Mouse (Mus musculus) liver, embryonic 12.5 days (tissue): Measurements from ENCODE around the gene Gap43. TPM values are rescaled to one million over a fixed set of nuclear protein-coding genes. Genes with fewer than 3 reads are reported as not detected.

Source experiments
- ATAC-seq: fragments of 200-750 bp; cut with Nextera tagmentation; 2 replicates; pipeline ENCODE4 v1.8.0; 2017; ENCODE audit warnings: moderate number of reproducible peaks, mild to moderate bottlenecking, moderate library complexity
- H3K27ac ChIP-seq: fragments of 300-500 bp; sonication (generic); 2 replicates; pipeline ENCODE4 v1.5.1; 2016; ENCODE audit warnings: mild to moderate bottlenecking
- H3K27me3 ChIP-seq: fragments of 300-500 bp; sonication (generic); replicated peaks from 2 replicates; pipeline ENCODE4 v1.6.1; 2016; ENCODE audit warnings: mild to moderate bottlenecking, moderate library complexity
- H3K36me3 ChIP-seq: fragments of 300-500 bp; sonication (generic); 2 replicates; pipeline ENCODE4 v1.6.1; 2016; ENCODE audit warnings: mild to moderate bottlenecking, moderate library complexity
- H3K4me1 ChIP-seq: fragments of 300-500 bp; sonication (generic); 2 replicates; pipeline ENCODE4 v1.6.1; 2016
- H3K4me2 ChIP-seq: fragments of 300-500 bp; sonication (generic); 2 replicates; pipeline ENCODE4 v1.6.1; 2016; ENCODE audit warnings: mild to moderate bottlenecking, moderate library complexity
- H3K4me3 ChIP-seq: fragments of 300-500 bp; sonication (generic); 2 replicates; pipeline ENCODE4 v1.5.1; 2016; ENCODE audit warnings: mild to moderate bottlenecking, moderate library complexity
- H3K9ac ChIP-seq: fragments of 300-500 bp; sonication (generic); 2 replicates; pipeline ENCODE4 v1.6.1; 2016; ENCODE audit warnings: mild to moderate bottlenecking, moderate library complexity
- H3K9me3 ChIP-seq: fragments of 300-500 bp; sonication (generic); replicated peaks from 2 replicates; pipeline ENCODE4 v1.6.1; 2016; ENCODE audit warnings: mild to moderate bottlenecking, moderate library complexity
- WGBS: fragments of 180-500 bp; shearing (Covaris S2); methylation state at CpG from one replicate; pipeline ENCODE4 v1.1.7; 2016; ENCODE audit not compliant: insufficient replicate concordance; 5-methylcytosine and 5-hydroxymethylcytosine counted together
- polyA plus RNA-seq: library from polyadenylated mRNA; unstranded; fragments of >200 nt; fragmentation: Nextera tagmentation; extraction: Ambion mirVana; gene quantifications from 2 replicates; pipeline ENCODE4 v1.2.1, GENCODE M21; 2016

The Gap43 gene
- polyA plus RNA-seq, 1 experiment from 2014 or later: 8.9 TPM

DNA sequence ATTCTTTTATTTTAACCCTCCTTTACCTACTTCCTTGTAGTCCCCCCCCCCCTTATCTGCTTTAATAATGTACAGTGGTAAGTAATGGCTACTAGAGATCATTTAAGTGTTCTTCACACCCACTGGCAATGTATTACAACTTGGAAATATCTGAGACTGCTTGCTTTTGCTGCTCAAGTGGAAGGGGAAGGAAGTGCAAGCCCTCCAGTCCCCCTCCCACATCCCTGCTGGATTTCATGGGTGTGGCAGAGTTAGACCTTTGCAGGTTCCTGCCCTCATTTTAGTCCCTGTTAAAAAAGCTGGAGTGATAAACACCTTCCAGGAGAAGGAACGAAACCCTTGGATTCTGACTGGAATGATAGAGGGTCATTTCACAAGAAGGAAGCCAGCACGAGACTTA is 2.8 kb downstream of the Gap43 start:
- H3K36me3 ChIP-seq: no peaks in the 10 kb centered on the region
- no peaks in the 10 kb centered on the region for H3K9me3 ChIP-seq
- no peak for ATAC-seq
- WGBS: 19% methylated on average over 2 of the region's 2 CpGs
- H3K27me3 ChIP-seq: peaks cover 24% of the 10 kb centered on the region
- H3K4me3 ChIP-seq: no peak overlapping the region
- H3K9ac ChIP-seq: no peak overlapping the region
- no peak overlapping the region for H3K27ac ChIP-seq
- no peaks in the 10 kb centered on the region for H3K4me1 ChIP-seq
- no peak overlapping the region for H3K4me2 ChIP-seq

DNA sequence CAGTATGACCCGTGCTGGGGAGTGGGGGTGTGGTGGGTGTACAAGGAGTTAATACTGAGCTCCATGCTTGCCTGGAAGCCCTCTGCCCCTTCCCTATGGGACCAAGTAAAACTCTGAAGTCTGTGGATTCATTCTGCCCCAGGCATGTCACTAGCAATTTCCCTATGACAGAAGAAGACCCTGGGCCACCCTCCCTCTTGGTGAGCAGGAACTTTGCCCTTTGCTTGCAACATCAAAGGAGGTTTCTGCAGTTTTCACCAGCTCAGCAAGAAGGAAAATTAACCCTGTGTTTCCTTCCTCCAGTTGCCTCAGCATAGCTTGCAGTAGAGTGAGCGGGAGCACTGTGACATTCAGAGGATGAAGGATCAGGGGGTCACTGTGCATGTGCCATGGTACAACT is 3.8 kb downstream of the Gap43 start:
- 28% methylated on average over 2 of the region's 2 CpGs for WGBS
- no peak overlapping the region for H3K4me3 ChIP-seq
- ATAC-seq: no peak
- H3K4me2 ChIP-seq: no peak overlapping the region
- H3K27ac ChIP-seq: no peak overlapping the region
- H3K9me3 ChIP-seq: no peaks in the 10 kb centered on the region
- peaks cover 24% of the 10 kb centered on the region for H3K27me3 ChIP-seq
- H3K4me1 ChIP-seq: no peaks in the 10 kb centered on the region
- no peak overlapping the region for H3K9ac ChIP-seq
- H3K36me3 ChIP-seq: no peaks in the 10 kb centered on the region

DNA sequence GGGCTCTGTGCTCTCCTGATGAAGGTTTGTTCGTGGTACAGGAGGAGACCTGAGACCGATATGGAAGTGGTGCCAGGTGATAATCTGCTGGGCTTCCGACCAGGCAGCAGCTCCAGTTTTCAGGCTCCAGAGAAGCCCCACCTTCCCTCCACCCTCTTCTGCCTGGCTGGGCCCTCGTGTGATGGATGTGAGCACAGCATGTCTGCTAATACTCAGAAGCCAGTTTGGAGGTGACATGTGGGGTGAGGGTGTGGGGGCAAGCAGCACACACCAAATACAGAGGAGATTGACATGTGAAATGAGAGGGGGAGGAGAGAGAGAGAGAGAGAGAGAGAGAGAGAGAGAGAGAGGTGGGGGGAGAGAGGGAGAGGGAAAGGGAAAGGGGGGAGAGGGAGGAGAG is 8.1 kb downstream of the Gap43 start:
- H3K36me3 ChIP-seq: no peaks in the 10 kb centered on the region
- H3K27me3 ChIP-seq: no peaks in the 10 kb centered on the region
- no peaks in the 10 kb centered on the region for H3K4me1 ChIP-seq
- H3K27ac ChIP-seq: no peak overlapping the region
- WGBS: 39% methylated on average over 4 of the region's 4 CpGs
- no peaks in the 10 kb centered on the region for H3K9me3 ChIP-seq
- H3K4me3 ChIP-seq: no peak overlapping the region
- no peak for ATAC-seq
- no peak overlapping the region for H3K9ac ChIP-seq
- no peak overlapping the region for H3K4me2 ChIP-seq

DNA sequence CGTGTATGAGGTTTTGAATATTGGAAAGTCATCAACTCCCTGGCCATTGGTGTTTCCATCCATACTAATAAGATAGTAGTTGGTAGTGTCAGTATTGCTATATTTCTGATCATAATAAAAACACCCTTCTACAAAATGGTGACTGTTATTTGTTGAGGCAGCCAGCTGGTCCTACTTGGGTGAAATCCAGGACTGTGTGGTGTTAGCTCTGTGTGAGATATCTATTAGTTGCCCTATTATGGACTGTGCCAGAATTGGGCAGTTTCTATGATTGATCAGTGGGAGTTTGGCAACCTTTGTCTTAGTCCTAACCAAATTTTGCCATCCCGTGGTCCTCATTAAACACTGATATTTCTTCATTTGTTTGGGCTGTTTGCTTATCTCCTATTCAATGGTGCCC is 14.3 kb downstream of the Gap43 start:
- Histone ChIP-seq H3K9me3 (no peaks in the 10 kb centered on the region), H3K4me3 (no peak overlapping the region), H3K36me3 (no peaks in the 10 kb centered on the region), H3K27me3 (no peaks in the 10 kb centered on the region), H3K4me1 (no peaks in the 10 kb centered on the region), H3K9ac (no peak overlapping the region), H3K27ac (no peak overlapping the region), H3K4me2 (no peak overlapping the region)
- no peak for ATAC-seq
- 46% methylated on average over 2 of the region's 2 CpGs for WGBS

DNA sequence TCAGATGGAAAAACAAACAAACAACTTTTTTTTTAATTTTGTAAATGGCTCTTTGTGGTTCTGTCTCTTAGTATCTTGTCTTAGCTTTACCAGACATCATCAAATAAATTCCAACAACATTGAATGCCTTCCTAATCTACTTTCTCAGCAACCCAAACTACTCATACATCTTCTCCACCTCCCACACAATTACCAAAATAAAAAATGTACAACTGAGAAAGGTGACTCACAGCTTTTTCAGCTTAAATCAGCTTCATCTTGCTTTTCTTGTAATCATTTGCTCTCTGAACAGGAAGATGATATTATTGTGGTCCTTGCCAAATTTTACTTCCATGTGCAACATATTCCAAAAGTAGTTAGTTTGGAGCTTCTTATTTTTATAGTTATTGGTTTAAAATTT is 14.9 kb downstream of the Gap43 start:
- H3K4me1 ChIP-seq: no peaks in the 10 kb centered on the region
- no peak overlapping the region for H3K9ac ChIP-seq
- H3K4me2 ChIP-seq: no peak overlapping the region
- no peaks in the 10 kb centered on the region for H3K9me3 ChIP-seq
- no peak for ATAC-seq
- H3K27ac ChIP-seq: no peak overlapping the region
- H3K4me3 ChIP-seq: no peak overlapping the region
- no peaks in the 10 kb centered on the region for H3K27me3 ChIP-seq
- no peaks in the 10 kb centered on the region for H3K36me3 ChIP-seq

DNA sequence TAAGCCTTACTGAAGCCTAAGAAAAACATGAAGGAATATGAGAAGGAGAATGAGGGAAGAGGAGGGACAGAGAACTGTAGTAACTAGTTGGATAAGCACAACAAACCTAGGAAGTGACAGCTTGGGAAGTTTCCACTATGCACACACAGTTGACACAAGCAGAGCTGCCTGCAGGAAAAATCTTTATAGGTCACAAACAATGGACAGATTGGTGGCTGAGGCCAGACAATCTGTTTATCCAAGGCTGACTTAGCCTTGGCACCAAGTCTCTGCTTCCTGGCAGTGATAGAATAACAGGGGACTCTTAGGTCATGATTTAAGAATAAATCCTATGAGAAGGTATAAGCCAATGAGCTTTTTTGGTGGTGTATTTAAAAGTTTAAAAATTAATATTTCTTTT is 20.6 kb downstream of the Gap43 start:
- Histone ChIP-seq H3K4me1 (no peaks in the 10 kb centered on the region), H3K27me3 (no peaks in the 10 kb centered on the region), H3K4me3 (no peak overlapping the region), H3K27ac (no peak overlapping the region), H3K9ac (no peak overlapping the region), H3K4me2 (no peak overlapping the region), H3K9me3 (no peaks in the 10 kb centered on the region), H3K36me3 (no peaks in the 10 kb centered on the region)
- ATAC-seq: no peak

DNA sequence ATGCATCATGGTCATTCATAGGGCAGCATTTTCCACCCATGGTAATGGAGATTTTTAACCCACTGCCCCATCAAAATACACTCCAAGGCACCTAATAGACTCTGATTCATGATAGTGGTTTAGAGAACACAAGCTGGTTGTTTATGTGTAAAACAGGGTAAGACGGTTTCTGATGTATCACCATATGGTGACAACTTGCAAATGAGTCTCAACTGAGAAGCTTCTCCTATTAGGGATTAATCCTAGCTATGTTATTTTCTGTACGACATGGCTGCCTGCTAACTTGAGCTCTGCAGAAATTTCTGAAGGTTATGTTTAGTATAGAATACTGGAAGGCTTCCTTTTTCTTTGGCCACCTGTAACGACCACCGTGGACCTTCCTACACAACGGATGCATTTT is 21.1 kb downstream of the Gap43 start:
- no peaks in the 10 kb centered on the region for H3K36me3 ChIP-seq
- no peaks in the 10 kb centered on the region for H3K27me3 ChIP-seq
- H3K4me1 ChIP-seq: no peaks in the 10 kb centered on the region
- no peak for ATAC-seq
- H3K27ac ChIP-seq: no peak overlapping the region
- H3K9ac ChIP-seq: no peak overlapping the region
- no peaks in the 10 kb centered on the region for H3K9me3 ChIP-seq
- H3K4me2 ChIP-seq: no peak overlapping the region
- H3K4me3 ChIP-seq: no peak overlapping the region
- WGBS: 66% methylated on average over 5 of the region's 5 CpGs

DNA sequence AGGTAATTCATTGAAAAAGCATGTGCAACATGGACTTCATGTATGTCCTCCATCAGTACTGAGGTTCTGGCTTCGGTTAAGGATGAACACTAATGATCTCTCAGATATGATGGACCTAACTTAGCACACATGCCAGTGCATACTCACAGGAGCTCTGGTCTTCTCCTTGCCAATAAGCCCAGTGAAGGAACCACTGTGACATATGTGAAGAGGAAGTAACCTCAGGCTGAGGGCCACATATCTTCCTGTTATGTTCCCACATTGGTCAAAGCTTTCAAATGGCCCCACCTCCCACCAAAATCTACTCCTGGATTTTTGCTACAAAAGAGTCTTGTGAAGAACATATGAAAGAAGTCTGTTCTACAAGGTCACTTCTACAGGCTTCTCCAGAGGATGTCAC is 28.3 kb downstream of the Gap43 start:
- 55% methylated on average over 1 of the region's 1 CpGs for WGBS
- ATAC-seq: no peak

DNA sequence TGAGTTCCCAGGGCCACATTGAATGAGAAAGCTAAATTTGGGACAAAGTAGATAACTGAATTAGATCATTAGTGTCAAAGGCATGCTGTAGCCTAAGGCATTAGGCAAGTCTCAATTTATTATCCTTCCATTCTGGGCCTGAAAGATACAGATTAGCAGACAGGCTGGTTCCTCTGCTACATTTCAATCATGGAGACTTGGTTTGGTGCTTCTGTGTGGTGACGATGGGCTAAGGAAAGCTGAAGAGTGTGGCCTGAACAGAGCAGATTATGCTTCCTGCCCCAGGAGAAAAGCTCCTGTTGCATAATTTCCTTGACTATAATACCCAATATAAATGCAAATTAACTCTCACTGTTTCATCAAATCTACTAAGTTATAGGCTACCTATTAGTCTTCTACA is 31.7 kb downstream of the Gap43 start:
- 48% methylated on average over 1 of the region's 1 CpGs for WGBS
- Histone ChIP-seq H3K36me3 (no peaks in the 10 kb centered on the region), H3K9ac (no peak overlapping the region), H3K4me1 (no peaks in the 10 kb centered on the region), H3K27ac (no peak overlapping the region), H3K4me2 (no peak overlapping the region), H3K9me3 (no peaks in the 10 kb centered on the region), H3K4me3 (no peak overlapping the region), H3K27me3 (no peaks in the 10 kb centered on the region)
- no peak for ATAC-seq

More for the DNA sequence above, 28.3 kb downstream of the Gap43 start:
- Histone ChIP-seq H3K9ac (no peak overlapping the region), H3K4me3 (no peak overlapping the region), H3K4me2 (no peak overlapping the region), H3K36me3 (no peaks in the 10 kb centered on the region), H3K9me3 (no peaks in the 10 kb centered on the region), H3K4me1 (no peaks in the 10 kb centered on the region), H3K27me3 (no peaks in the 10 kb centered on the region), H3K27ac (no peak overlapping the region)

DNA sequence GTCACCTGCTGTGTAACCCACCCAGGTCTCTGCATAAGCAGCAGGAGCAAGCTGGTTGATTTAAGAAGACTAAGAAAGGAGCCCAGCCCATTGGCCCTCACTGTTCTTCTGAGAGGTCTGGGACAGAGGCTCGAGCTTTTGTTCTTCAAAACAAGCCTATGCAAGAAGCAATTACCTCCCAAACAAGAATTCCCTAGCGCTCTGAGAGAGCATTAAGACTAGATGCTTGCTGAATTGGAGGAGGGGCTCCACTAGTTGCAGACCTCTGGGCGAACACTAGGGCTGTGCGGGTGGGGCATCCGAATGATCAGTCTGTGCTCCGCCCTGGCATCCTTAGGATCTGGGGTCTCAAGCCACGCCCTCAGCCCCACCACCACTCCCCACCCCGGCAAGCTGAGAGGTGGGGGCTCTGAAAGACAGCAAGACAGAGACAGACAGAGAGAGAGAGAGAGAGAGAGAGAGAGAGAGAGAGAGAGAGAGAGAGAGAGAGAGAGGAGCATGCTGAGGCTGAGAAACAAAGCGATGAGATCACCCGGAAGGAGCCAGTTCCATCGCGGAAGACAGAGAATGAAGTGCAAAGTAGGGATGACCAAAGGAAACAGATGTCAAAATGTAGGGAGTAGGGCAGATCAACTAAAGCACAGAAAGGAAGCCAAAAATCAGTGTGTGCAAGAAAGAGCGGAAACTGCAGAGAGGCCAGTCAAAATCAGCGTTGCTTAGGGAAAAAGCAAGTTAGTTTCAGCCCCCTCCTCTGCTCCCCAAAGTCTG is 34.3 kb downstream of the Gap43 start:
- H3K4me3 ChIP-seq: no peak overlapping the region

DNA sequence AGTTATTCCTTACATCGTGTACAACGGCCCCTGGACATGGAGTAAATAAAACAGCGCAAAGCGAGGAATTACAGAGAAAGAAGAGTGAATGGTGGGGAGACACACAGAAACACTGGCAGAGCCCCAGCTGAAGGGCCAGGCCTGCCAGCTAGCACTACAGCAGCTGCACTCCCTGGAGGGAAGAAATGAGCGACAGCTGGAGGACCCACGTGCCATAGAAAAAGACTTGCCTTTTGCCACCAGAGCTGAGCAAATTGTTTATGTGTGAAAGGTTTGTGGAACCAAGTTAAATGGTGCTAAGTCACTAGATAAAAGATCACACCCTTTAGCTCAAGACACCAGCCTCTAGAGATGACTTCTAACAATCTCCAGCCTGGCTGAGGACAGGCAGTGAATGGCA is 37.0 kb downstream of the Gap43 start:
- no peaks in the 10 kb centered on the region for H3K27me3 ChIP-seq
- no peak overlapping the region for H3K9ac ChIP-seq
- H3K27ac ChIP-seq: no peak overlapping the region
- WGBS: 70% methylated on average over 6 of the region's 6 CpGs
- no peaks in the 10 kb centered on the region for H3K4me1 ChIP-seq
- ATAC-seq: no peak
- H3K36me3 ChIP-seq: no peaks in the 10 kb centered on the region
- no peak overlapping the region for H3K4me3 ChIP-seq
- no peaks in the 10 kb centered on the region for H3K9me3 ChIP-seq
- no peak overlapping the region for H3K4me2 ChIP-seq

More for the DNA sequence above, 34.3 kb downstream of the Gap43 start:
- H3K4me1 ChIP-seq: no peaks in the 10 kb centered on the region
- no peak overlapping the region for H3K9ac ChIP-seq
- no peak overlapping the region for H3K27ac ChIP-seq
- no peaks in the 10 kb centered on the region for H3K9me3 ChIP-seq
- no peak for ATAC-seq
- 5% methylated on average over 14 of the region's 14 CpGs for WGBS
- H3K4me2 ChIP-seq: peak overlapping the region; percentile 41
- no peaks in the 10 kb centered on the region for H3K27me3 ChIP-seq
- H3K36me3 ChIP-seq: no peaks in the 10 kb centered on the region

DNA sequence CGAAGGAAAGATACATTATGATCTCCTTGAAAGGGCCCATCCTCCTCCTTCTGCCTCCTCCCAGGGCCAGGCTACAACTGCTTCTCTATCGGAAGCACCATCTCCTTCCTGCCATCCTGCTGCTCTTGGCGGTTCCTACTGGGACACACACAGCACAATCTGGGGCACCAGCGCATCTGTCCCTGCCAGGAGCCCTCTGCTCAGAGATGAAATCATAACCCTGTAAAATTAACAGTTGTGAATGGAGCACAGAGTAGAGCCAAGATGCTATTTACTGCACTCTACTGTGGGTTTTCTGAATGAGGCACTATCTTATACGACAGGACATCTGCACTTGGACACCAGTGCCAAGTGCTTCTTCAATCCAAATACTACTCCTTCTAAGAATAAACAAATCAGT is 46.0 kb downstream of the Gap43 start:
- Histone ChIP-seq H3K9me3 (no peaks in the 10 kb centered on the region), H3K4me3 (no peak overlapping the region), H3K27me3 (no peaks in the 10 kb centered on the region), H3K4me1 (no peaks in the 10 kb centered on the region), H3K4me2 (no peak overlapping the region), H3K36me3 (no peaks in the 10 kb centered on the region), H3K9ac (no peak overlapping the region), H3K27ac (no peak overlapping the region)
- no peak for ATAC-seq
- 71% methylated on average over 5 of the region's 5 CpGs for WGBS

DNA sequence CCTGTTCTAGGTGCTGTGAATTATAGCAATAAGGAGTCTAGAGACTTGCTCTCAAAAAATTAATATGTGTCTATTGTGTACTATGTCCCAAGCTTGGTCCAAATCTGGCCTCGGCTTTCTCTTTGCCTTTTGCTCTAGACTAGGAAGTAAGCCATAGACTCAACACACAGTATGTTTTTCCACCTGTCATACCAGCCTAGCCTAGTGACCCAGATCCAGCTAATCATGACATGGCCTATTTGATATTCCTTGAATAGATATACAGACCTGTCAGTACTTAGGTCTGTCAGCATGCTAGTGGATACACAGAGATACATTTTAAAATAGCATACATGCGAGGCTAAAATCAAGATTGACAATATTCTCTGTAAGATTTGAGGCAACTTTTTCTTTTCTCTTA is 46.4 kb downstream of the Gap43 start:
- no peak for ATAC-seq
- H3K4me3 ChIP-seq: no peak overlapping the region
- H3K9me3 ChIP-seq: no peaks in the 10 kb centered on the region
- H3K9ac ChIP-seq: no peak overlapping the region
- no peaks in the 10 kb centered on the region for H3K27me3 ChIP-seq
- H3K4me2 ChIP-seq: no peak overlapping the region
- WGBS: 51% methylated on average over 2 of the region's 2 CpGs
- H3K27ac ChIP-seq: no peak overlapping the region
- H3K36me3 ChIP-seq: no peaks in the 10 kb centered on the region
- H3K4me1 ChIP-seq: no peaks in the 10 kb centered on the region
